Mouse (Mus musculus) lung, embryonic 14.5 days (tissue): ENCODE results near the gene Trafd1. TPM values are rescaled to one million over a fixed set of nuclear protein-coding genes. Genes with fewer than 3 reads are reported as not detected.

ENCODE experiments used
- ATAC-seq: fragments of 200-750 bp; cut with Nextera tagmentation; 2 replicates; pipeline ENCODE4 v1.8.0; 2017; ENCODE audit warnings: mild to moderate bottlenecking, moderate TSS enrichment, moderate library complexity; ENCODE audit not compliant: insufficient read depth
- DNase-seq: peaks from one replicate; pipeline ENCODE4 v3.0.0-alpha.2; 2015
- H3K27ac ChIP-seq: fragments of 300-500 bp; sonication (generic); 2 replicates; pipeline ENCODE4 v1.5.1; 2014; ENCODE audit warnings: low read depth, mild to moderate bottlenecking, moderate library complexity
- H3K27me3 ChIP-seq: fragments of 300-500 bp; sonication (generic); 2 replicates; pipeline ENCODE4 v1.6.1; 2014; ENCODE audit warnings: low read length, control low read depth; ENCODE audit not compliant: insufficient read depth
- H3K36me3 ChIP-seq: fragments of 300-500 bp; sonication (generic); 2 replicates; pipeline ENCODE4 v1.6.1; 2014; ENCODE audit warnings: control low read depth; ENCODE audit not compliant: insufficient read depth
- H3K4me1 ChIP-seq: fragments of 300-500 bp; sonication (generic); 2 replicates; pipeline ENCODE4 v1.6.1; 2014; ENCODE audit warnings: antibody characterized with exemption, control low read depth; ENCODE audit not compliant: insufficient read depth
- H3K4me2 ChIP-seq: fragments of 300-500 bp; sonication (generic); 2 replicates; pipeline ENCODE4 v1.6.1; 2014; ENCODE audit warnings: mild to moderate bottlenecking
- H3K4me3 ChIP-seq: fragments of 300-500 bp; sonication (generic); 2 replicates; pipeline ENCODE4 v1.5.1; 2014; ENCODE audit warnings: low read depth, low read length
- H3K9ac ChIP-seq: fragments of 300-500 bp; sonication (generic); 2 replicates; pipeline ENCODE4 v1.6.1; 2014
- H3K9me3 ChIP-seq: fragments of 300-500 bp; sonication (generic); 2 replicates; pipeline ENCODE4 v1.6.1; 2016; ENCODE audit warnings: low read depth, low read length, control low read depth
- CTCF ChIP-seq: IDR thresholded peaks from 2 replicates; pipeline ENCODE4 v1.5.1; 2016; ENCODE audit warnings: antibody characterized with exemption, low read depth
- WGBS: fragments of 180-500 bp; shearing (Covaris S2); extraction: QIAGEN DNeasy Blood & Tissue Kit; methylation state at CpG from one replicate; pipeline ENCODE4 v1.1.7; 2014; 5-methylcytosine and 5-hydroxymethylcytosine counted together
- polyA plus RNA-seq: library from polyadenylated mRNA; unstranded; fragments of >200 nt; fragmentation: Nextera tagmentation; extraction: Ambion mirVana; gene quantifications from 2 replicates; pipeline ENCODE4 v1.2.1, GENCODE M21; 2014

Gene Trafd1
- 60.8 and 61.0 TPM in 2 replicates for polyA plus RNA-seq

DNA sequence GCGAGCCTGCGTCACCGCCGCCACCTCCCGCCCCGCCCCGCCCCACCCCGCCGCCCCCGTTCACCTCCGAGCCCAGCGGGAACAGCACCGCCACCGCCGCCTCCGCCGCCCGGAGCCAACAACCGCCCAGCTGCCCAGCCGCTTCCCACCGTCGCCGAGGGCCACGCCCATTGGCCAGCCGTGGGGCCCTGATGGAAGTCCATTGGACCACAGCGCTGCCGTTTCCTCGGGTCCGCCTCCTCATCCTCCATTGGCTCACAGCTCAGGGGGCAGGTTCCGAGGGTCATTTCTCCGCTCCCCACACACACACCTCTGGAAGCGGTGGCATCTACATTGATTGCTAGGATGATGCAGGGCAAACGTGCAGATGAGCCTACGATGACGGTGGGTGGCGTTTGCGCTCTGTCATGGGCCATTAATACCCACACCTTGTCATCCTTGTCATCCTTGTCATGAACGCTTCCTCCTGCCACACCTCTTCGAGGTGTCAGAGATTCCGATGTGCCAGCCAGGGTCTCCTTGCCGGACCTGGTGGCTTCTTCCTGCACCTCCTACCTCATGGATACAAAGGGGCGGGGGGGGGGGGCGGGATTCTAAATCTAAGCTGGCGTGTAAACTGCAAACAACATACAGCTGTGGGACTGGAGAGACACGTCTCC is at the start of gene Trafd1:
TSS of gene Trafd1 (minus strand) at position 172 of the 659 bp plus-strand sequence.
- H3K9ac ChIP-seq: peak within 1 kb of the TSS; percentile 83
- no peaks in the 10 kb centered on the region for H3K27me3 ChIP-seq
- H3K9me3 ChIP-seq: no peaks in the 10 kb centered on the region
- peak within 1 kb of the TSS; percentile 75 for H3K4me3 ChIP-seq
- no peak for TF ChIP-seq CTCF
- WGBS: under 1% methylated on average over 45 of the region's 45 CpGs
- peak within 1 kb of the TSS; percentile 78 for H3K4me2 ChIP-seq
- peaks cover 17% of the 10 kb centered on the region for H3K36me3 ChIP-seq
- H3K27ac ChIP-seq: peak within 1 kb of the TSS; percentile 83
- H3K4me1 ChIP-seq: no peaks in the 10 kb centered on the region
- DNase-seq (peak; percentile 98), ATAC-seq (peak; percentile 98)

- H3K4me2 ChIP-seq: no peak overlapping the region
- no peaks in the 10 kb centered on the region for H3K27me3 ChIP-seq
- WGBS: 90% methylated on average over 3 of the region's 3 CpGs
- no peak for DNase-seq
- no peaks in the 10 kb centered on the region for H3K4me1 ChIP-seq
- no peak for ATAC-seq
- no peaks in the 10 kb centered on the region for H3K9me3 ChIP-seq
- peaks cover 100% of the 10 kb centered on the region for H3K36me3 ChIP-seq
- H3K9ac ChIP-seq: no peak overlapping the region
- no peak overlapping the region for H3K4me3 ChIP-seq
- H3K27ac ChIP-seq: no peak overlapping the region
- TF ChIP-seq CTCF: no peak
These were observed 43.5 kb upstream of the Trafd1 start for GRCm38 (mm10) chr5:121428954-121429353.

DNA sequence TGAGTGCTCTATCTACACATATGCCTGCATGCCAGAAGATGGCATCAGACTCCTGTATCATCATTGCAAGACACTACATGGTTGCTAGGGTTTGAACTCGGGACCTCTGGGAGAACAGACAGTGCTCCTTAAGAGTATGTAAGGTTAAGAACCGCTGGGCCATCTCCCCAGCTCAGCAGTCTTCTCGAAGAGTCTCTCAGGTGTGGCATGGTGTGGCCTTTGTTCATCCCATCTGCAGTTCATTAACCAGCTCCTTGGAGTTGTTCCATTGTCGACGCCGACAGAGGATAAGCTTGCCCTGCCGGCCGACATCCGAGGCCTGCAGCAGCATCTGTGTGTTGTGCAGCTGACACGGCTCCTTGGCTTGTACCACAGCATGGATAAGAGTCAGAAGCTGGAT is 37.9 kb upstream of the Trafd1 start:
- 86% methylated on average over 10 of the region's 10 CpGs for WGBS
- TF ChIP-seq CTCF: no peak
- H3K9me3 ChIP-seq: no peaks in the 10 kb centered on the region
- peaks cover 99% of the 10 kb centered on the region for H3K36me3 ChIP-seq
- H3K4me1 ChIP-seq: no peaks in the 10 kb centered on the region
- H3K4me2 ChIP-seq: no peak overlapping the region
- H3K27me3 ChIP-seq: no peaks in the 10 kb centered on the region
- no peak overlapping the region for H3K27ac ChIP-seq
- H3K9ac ChIP-seq: no peak overlapping the region
- DNase-seq (no peak), ATAC-seq (no peak)
- no peak overlapping the region for H3K4me3 ChIP-seq

GRCm38 (mm10) chr5:121422787-121423186 is 37.4 kb upstream of the Trafd1 start:
- TF ChIP-seq CTCF: no peak
- Histone ChIP-seq H3K9me3 (no peaks in the 10 kb centered on the region), H3K27ac (no peak overlapping the region), H3K27me3 (no peaks in the 10 kb centered on the region), H3K4me1 (no peaks in the 10 kb centered on the region), H3K4me3 (no peak overlapping the region), H3K4me2 (no peak overlapping the region), H3K36me3 (peaks cover 99% of the 10 kb centered on the region), H3K9ac (no peak overlapping the region)
- ATAC-seq (no peak), DNase-seq (no peak)
- 94% methylated on average over 6 of the region's 6 CpGs for WGBS

DNA sequence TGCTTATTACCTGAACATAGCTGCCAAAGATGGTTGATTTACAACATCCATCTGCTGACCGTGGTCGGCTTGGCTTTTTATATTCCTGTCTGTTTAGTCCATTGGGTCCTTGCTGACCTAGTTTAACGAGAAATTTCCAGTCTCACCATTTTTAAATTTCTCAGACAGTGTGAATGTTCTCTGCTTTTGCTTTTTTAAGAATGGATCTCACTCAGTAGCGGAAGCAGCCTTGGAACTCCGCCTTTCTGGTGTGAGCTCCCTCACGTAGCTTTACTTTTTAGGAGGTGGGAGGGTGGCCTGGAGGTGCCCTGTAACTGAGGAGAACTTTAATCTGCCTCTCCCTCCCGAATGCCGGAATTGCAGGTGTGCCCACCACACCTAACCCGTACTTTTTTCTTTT is 35.3 kb upstream of the Trafd1 start:
- no peaks in the 10 kb centered on the region for H3K9me3 ChIP-seq
- 91% methylated on average over 9 of the region's 9 CpGs for WGBS
- no peaks in the 10 kb centered on the region for H3K4me1 ChIP-seq
- H3K27ac ChIP-seq: no peak overlapping the region
- TF ChIP-seq CTCF: no peak
- no peak overlapping the region for H3K9ac ChIP-seq
- DNase-seq (no peak), ATAC-seq (no peak)
- H3K4me3 ChIP-seq: no peak overlapping the region
- H3K4me2 ChIP-seq: no peak overlapping the region
- no peaks in the 10 kb centered on the region for H3K27me3 ChIP-seq
- H3K36me3 ChIP-seq: peaks cover 99% of the 10 kb centered on the region

GRCm38 (mm10) chr5:121410975-121411374 is 25.5 kb upstream of the Trafd1 start:
- H3K4me1 ChIP-seq: no peaks in the 10 kb centered on the region
- H3K9ac ChIP-seq: no peak overlapping the region
- no peak overlapping the region for H3K4me2 ChIP-seq
- peaks cover 88% of the 10 kb centered on the region for H3K36me3 ChIP-seq
- no peak for TF ChIP-seq CTCF
- no peak overlapping the region for H3K4me3 ChIP-seq
- ATAC-seq (no peak), DNase-seq (no peak)
- no peaks in the 10 kb centered on the region for H3K27me3 ChIP-seq
- no peaks in the 10 kb centered on the region for H3K9me3 ChIP-seq
- WGBS: 91% methylated on average over 4 of the region's 4 CpGs
- no peak overlapping the region for H3K27ac ChIP-seq

DNA sequence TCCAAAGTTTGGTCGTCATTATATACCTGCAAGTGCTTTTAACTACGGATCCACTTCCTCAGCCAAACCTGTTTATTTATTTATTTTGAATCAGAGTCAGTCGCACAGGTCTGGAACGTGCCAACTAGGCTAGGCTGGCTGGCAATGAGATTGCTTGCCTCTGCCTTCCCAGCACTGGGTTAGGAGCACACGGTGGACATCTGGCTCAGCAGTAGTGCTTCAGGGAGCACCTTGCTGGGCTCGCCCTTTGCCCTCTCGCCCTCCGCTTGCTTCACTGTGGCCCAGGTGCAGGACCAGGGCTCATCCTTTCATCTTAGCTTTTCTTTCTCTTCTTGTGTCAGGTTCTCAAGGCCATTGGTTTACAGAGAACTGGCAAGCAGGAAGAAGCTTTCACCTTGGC is 22.4 kb upstream of the Trafd1 start:
- peaks cover 65% of the 10 kb centered on the region for H3K36me3 ChIP-seq
- no peak for TF ChIP-seq CTCF
- 84% methylated on average over 8 of the region's 8 CpGs for WGBS

More for the DNA sequence above, 22.4 kb upstream of the Trafd1 start:
- Histone ChIP-seq H3K9ac (no peak overlapping the region), H3K4me1 (no peaks in the 10 kb centered on the region), H3K27me3 (no peaks in the 10 kb centered on the region), H3K4me3 (no peak overlapping the region), H3K4me2 (no peak overlapping the region), H3K9me3 (no peaks in the 10 kb centered on the region), H3K27ac (no peak overlapping the region)
- DNase-seq (no peak), ATAC-seq (no peak)
